Mouse (Mus musculus) central nervous system, embryonic 11.5 days (tissue): ENCODE results near the gene C4b. TPM values are rescaled to one million over a fixed set of nuclear protein-coding genes. Genes with fewer than 3 reads are reported as not detected.

Experiments used
- polyA plus RNA-seq: library from polyadenylated mRNA; depleted of rRNA; stranded (reverse); fragments of >200 nt; gene quantifications from 2 replicates; pipeline ENCODE4 v1.2.3, GENCODE M21; 2012; rRNA removed

C4b gene
- polyA plus RNA-seq: 0.05 and 0.07 TPM in 2 replicates

GRCm38 (mm10) chr17:34743719-34744118, at the start of gene C4b:
C4b (minus strand) TSS chr17:34743882.

Other genes with a start within 250 kb of the C4b start
- not detected in 2 replicates for gene Btnl6, start 226.5 kb downstream of the C4b start, polyA plus RNA-seq
- 12.7 and 23.2 TPM in 2 replicates for gene Notch4, start 179.6 kb downstream of the C4b start, polyA plus RNA-seq
- gene Gpsm3, start 154.1 kb downstream of the C4b start, polyA plus RNA-seq: 3.7 and 6.2 TPM in 2 replicates
- gene Pbx2, start 152.6 kb downstream of the C4b start, polyA plus RNA-seq: 163 and 174 TPM in 2 replicates
- gene Ager, start 146.0 kb downstream of the C4b start, polyA plus RNA-seq: 12.3 and 15.5 TPM in 2 replicates
- gene Rnf5, start 140.2 kb downstream of the C4b start, polyA plus RNA-seq: 146 and 186 TPM in 2 replicates
- 91.7 and 142 TPM in 2 replicates for gene Agpat1, start 139.6 kb downstream of the C4b start, polyA plus RNA-seq
- gene Egfl8, start 127.9 kb downstream of the C4b start, polyA plus RNA-seq: 6.8 and 9.5 TPM in 2 replicates
- gene Ppt2, start 115.4 kb downstream of the C4b start, polyA plus RNA-seq: 18.8 and 23.6 TPM in 2 replicates
- gene Prrt1, start 114.3 kb downstream of the C4b start, polyA plus RNA-seq: 7.1 and 9.7 TPM in 2 replicates
- gene Fkbpl, start 99.1 kb downstream of the C4b start, polyA plus RNA-seq: 5.1 and 6.5 TPM in 2 replicates
- gene Atf6b, start 96.7 kb downstream of the C4b start, polyA plus RNA-seq: 59.4 and 71.2 TPM in 2 replicates
- gene Tnxb, start 73.3 kb downstream of the C4b start, polyA plus RNA-seq: 0.06 and 0.09 TPM in 2 replicates
- gene Cyp21a1, start 60.7 kb upstream of the C4b start, polyA plus RNA-seq: 0.04 TPM in 2 replicates
- 46.3 and 66.7 TPM in 2 replicates for gene Stk19, start 93.1 kb upstream of the C4b start, polyA plus RNA-seq
- gene Dxo, start 93.1 kb upstream of the C4b start, polyA plus RNA-seq: 70.9 and 71.2 TPM in 2 replicates
- 65.5 and 77.4 TPM in 2 replicates for gene Skiv2l, start 106.3 kb upstream of the C4b start, polyA plus RNA-seq
- gene Nelfe, start 106.5 kb upstream of the C4b start, polyA plus RNA-seq: 94.0 and 142 TPM in 2 replicates
- 1.9 and 6.9 TPM in 2 replicates for gene Cfb, start 118.6 kb upstream of the C4b start, polyA plus RNA-seq
- 73.5 and 98.0 TPM in 2 replicates for gene Zbtb12, start 135.6 kb upstream of the C4b start, polyA plus RNA-seq
- gene Gm20547, start 138.2 kb upstream of the C4b start, polyA plus RNA-seq: not detected in 2 replicates
- 1.6 and 2.2 TPM in 2 replicates for gene C2, start 154.4 kb upstream of the C4b start, polyA plus RNA-seq
- 218 and 222 TPM in 2 replicates for gene Ehmt2, start 154.6 kb upstream of the C4b start, polyA plus RNA-seq
- 0.08 and 0.11 TPM in 2 replicates for gene Slc44a4, start 170.6 kb upstream of the C4b start, polyA plus RNA-seq
- 14.5 and 15.9 TPM in 2 replicates for gene Neu1, start 187.4 kb upstream of the C4b start, polyA plus RNA-seq
- 3.0 and 3.4 TPM in 2 replicates for gene Hspa1b, start 215.4 kb upstream of the C4b start, polyA plus RNA-seq
- not detected in 2 replicates for gene Gm20481, start 226.0 kb upstream of the C4b start, polyA plus RNA-seq
- 1.4 and 2.2 TPM in 2 replicates for gene Hspa1a, start 228.3 kb upstream of the C4b start, polyA plus RNA-seq
- gene Hspa1l, start 228.8 kb upstream of the C4b start, polyA plus RNA-seq: 0.22 and 0.31 TPM in 2 replicates
- 98.3 and 206 TPM in 2 replicates for gene Lsm2, start 238.0 kb upstream of the C4b start, polyA plus RNA-seq